Mouse (Mus musculus): Measurements from ENCODE around the gene Man1b1.

Gene Man1b1

GRCm38 (mm10) chr2:25332286-25333160 lies at the start of gene Man1b1:
Man1b1 (plus strand) TSS chr2:25332338.
- DNase-seq (ENCODE audit: low spot score in 2 of 2) = peak; percentile 98

GRCm38 (mm10) chr2:25285551-25285950 lies 46.6 kb upstream of the Man1b1 start:
- no peak for DNase-seq (ENCODE audit: low spot score in 2 of 2)

GRCm38 (mm10) chr2:25286314-25286713 lies 45.8 kb upstream of the Man1b1 start:
- no peak for DNase-seq (ENCODE audit: low spot score in 2 of 2)

- no peak for DNase-seq (ENCODE audit: low spot score in 2 of 2)
Measured at GRCm38 (mm10) chr2:25286837-25287636, 45.1 kb upstream of the Man1b1 start.

GRCm38 (mm10) chr2:25287927-25288649 lies 44.0 kb upstream of the Man1b1 start, which contains the start of gene Tmem210:
Tmem210 (plus strand) TSS chr2:25288145.
- DNase-seq (ENCODE audit: low spot score in 2 of 2) = no peak

GRCm38 (mm10) chr2:25288734-25289345 lies 43.3 kb upstream of the Man1b1 start:
- no peak for DNase-seq (ENCODE audit: low spot score in 2 of 2)

GRCm38 (mm10) chr2:25289651-25290050 lies 42.5 kb upstream of the Man1b1 start, which contains the start of gene Lrrc26:
Lrrc26 (plus strand) TSS chr2:25289915.
- peak in 1 of 2 experiments; percentile 65 for DNase-seq (ENCODE audit: low spot score in 2 of 2)

- DNase-seq (ENCODE audit: low spot score in 2 of 2) = peak in 1 of 2 experiments; percentile 49
Measured at GRCm38 (mm10) chr2:25290101-25290815, 41.9 kb upstream of the Man1b1 start.

- no peak for DNase-seq (ENCODE audit: low spot score in 2 of 2)
Measured at GRCm38 (mm10) chr2:25290816-25291130, 41.4 kb upstream of the Man1b1 start.

GRCm38 (mm10) chr2:25291184-25292053 lies 40.7 kb upstream of the Man1b1 start:
- DNase-seq (ENCODE audit: low spot score in 2 of 2) = no peak

GRCm38 (mm10) chr2:25292054-25292544 lies 40.0 kb upstream of the Man1b1 start:
- DNase-seq (ENCODE audit: low spot score in 2 of 2) = no peak

- peak in 1 of 2 experiments; percentile 82 for DNase-seq (ENCODE audit: low spot score in 2 of 2)
Measured at GRCm38 (mm10) chr2:25292856-25293255, 39.3 kb upstream of the Man1b1 start.

GRCm38 (mm10) chr2:25293706-25294105 lies 38.4 kb upstream of the Man1b1 start:
- no peak for DNase-seq (ENCODE audit: low spot score in 2 of 2)

GRCm38 (mm10) chr2:25297093-25297492 lies 35.0 kb upstream of the Man1b1 start:
- no peak for DNase-seq (ENCODE audit: low spot score in 2 of 2)

GRCm38 (mm10) chr2:25298046-25298445 lies 34.1 kb upstream of the Man1b1 start:
- no peak for DNase-seq (ENCODE audit: low spot score in 2 of 2)

GRCm38 (mm10) chr2:25303452-25303851 lies 28.7 kb upstream of the Man1b1 start:
- no peak for DNase-seq (ENCODE audit: low spot score in 2 of 2)

- DNase-seq (ENCODE audit: low spot score in 2 of 2) = no peak
Measured at GRCm38 (mm10) chr2:25303931-25304656, 28.0 kb upstream of the Man1b1 start.

- peak in 1 of 2 experiments; percentile 44 for DNase-seq (ENCODE audit: low spot score in 2 of 2)
Measured at GRCm38 (mm10) chr2:25304657-25305541, 27.2 kb upstream of the Man1b1 start.
